Mouse (Mus musculus) lung, postnatal 10 days (tissue): ENCODE measurements at regions not wholly inside any gene's neighbourhood (a gene's known extent, or its start where the extent isn't known, plus 50 kb on each side); places are given as distances from the start of the nearest gene placed in this dataset.

ENCODE experiments used
- DNase-seq: peaks from one replicate; pipeline ENCODE4 v3.0.0; 2021

GRCm38 (mm10) chr17:79798361-79798760 lies 83.5 kb upstream of the Cyp1b1 start:
- no peak for DNase-seq

- DNase-seq: peak; percentile 29
Measured at GRCm38 (mm10) chr17:79790166-79790565, 75.3 kb upstream of the Cyp1b1 start.

GRCm38 (mm10) chr17:79787201-79787600 lies 72.3 kb upstream of the Cyp1b1 start:
- no peak for DNase-seq

GRCm38 (mm10) chr17:79786691-79787090 lies 71.8 kb upstream of the Cyp1b1 start:
- peak; percentile 60 for DNase-seq

- DNase-seq: no peak
Measured at GRCm38 (mm10) chr17:79786270-79786669, 71.4 kb upstream of the Cyp1b1 start.

- no peak for DNase-seq
Measured at GRCm38 (mm10) chr17:79784256-79784870, 69.5 kb upstream of the Cyp1b1 start.

- DNase-seq: peak; percentile 73
Measured at GRCm38 (mm10) chr17:79781733-79782663, 67.1 kb upstream of the Cyp1b1 start.

- no peak for DNase-seq
Measured at GRCm38 (mm10) chr17:79781262-79781661, 66.4 kb upstream of the Cyp1b1 start.

GRCm38 (mm10) chr17:79777874-79778395 lies 63.1 kb upstream of the Cyp1b1 start:
- no peak for DNase-seq

GRCm38 (mm10) chr17:79776177-79776576 lies 61.3 kb upstream of the Cyp1b1 start:
- DNase-seq: no peak

GRCm38 (mm10) chr17:79775216-79775615 lies 60.4 kb upstream of the Cyp1b1 start:
- no peak for DNase-seq

GRCm38 (mm10) chr17:79774291-79774690 lies 59.4 kb upstream of the Cyp1b1 start:
- DNase-seq: no peak

GRCm38 (mm10) chr17:79772219-79772618 lies 57.4 kb upstream of the Cyp1b1 start:
- no peak for DNase-seq

GRCm38 (mm10) chr17:79771727-79772126 lies 56.9 kb upstream of the Cyp1b1 start:
- DNase-seq: no peak

- no peak for DNase-seq
Measured at GRCm38 (mm10) chr17:79770911-79771310, 56.0 kb upstream of the Cyp1b1 start.

- peak; percentile 14 for DNase-seq
Measured at GRCm38 (mm10) chr17:79769824-79770223, 55.0 kb upstream of the Cyp1b1 start.

GRCm38 (mm10) chr17:79768080-79768479 lies 53.2 kb upstream of the Cyp1b1 start:
- DNase-seq: no peak

- DNase-seq: peak; percentile 36
Measured at GRCm38 (mm10) chr17:79765061-79765794, 50.4 kb upstream of the Cyp1b1 start.
